13 mouse cellular contexts compared by ENCODE assay signal in genomic region chr8:26939028-26939427, GRCm38 (mm10). TPM values are rescaled to one million over a fixed set of nuclear protein-coding genes. Genes with fewer than 3 reads are reported as not detected.
A peak's percentile ranks its signal among the peaks of the same experiment; 100 is the strongest.
DNase-seq lines count a peak whose midpoint lies in the region; ATAC-seq and TF ChIP-seq lines count a peak whose summit lies in the region.
"Had no signal": no experiment of that assay in that cellular context is flagged by ENCODE, and none has a peak within 500 bp of the region (broad histone marks: within the 10 kb centered on the region; RNA-seq: fewer than 3 reads in every experiment).

No protein-coding gene starts in this region.

- H3K9ac ChIP-seq in hindbrain, postnatal 0 days (replicated peaks; ENCODE audit: low read length), result no peak overlapping the region
- H3K9ac ChIP-seq in hindbrain, embryonic 16.5 days (ENCODE audit: low read depth, low read length), result no peak overlapping the region
- H3K9ac ChIP-seq: heart, embryonic 13.5 days had no signal

- no peak overlapping the region for H3K4me3 ChIP-seq in hindbrain, postnatal 0 days (ENCODE audit: low read length)
- H3K4me3 ChIP-seq in hindbrain, embryonic 16.5 days (ENCODE audit: low read length), result no peak overlapping the region
- H3K4me3 ChIP-seq in bone marrow, adult 2 months (replicated peaks; ENCODE audit: control insufficient read depth, low read depth, low read length), result no peak overlapping the region
- H3K4me3 ChIP-seq: forebrain, embryonic 10.5 days; heart, embryonic 13.5 days; megakaryocyte, embryonic 14.5 days had no signal

- no peaks in the 10 kb centered on the region for H3K36me3 ChIP-seq in hindbrain, postnatal 0 days (ENCODE audit: insufficient read depth, low read length)
- no peaks in the 10 kb centered on the region for H3K36me3 ChIP-seq in hindbrain, embryonic 16.5 days (ENCODE audit: control insufficient read depth, insufficient read depth, low read length)
- H3K36me3 ChIP-seq: forebrain, embryonic 10.5 days; heart, embryonic 13.5 days had no signal

- peak; percentile 29; the same call in 1 of the 2 replicates for TF ChIP-seq CTCF in hindbrain, postnatal 0 days (IDR thresholded peaks at IDR 0.05; ENCODE audit: low read depth)
- TF ChIP-seq CTCF in bone marrow, adult 2 months (IDR thresholded peaks at IDR 0.05; ENCODE audit: control insufficient read depth, insufficient read depth, low read length), result peak; percentile 33; the same call in 1 of the 2 replicates

- no peak for ATAC-seq in hindbrain, postnatal 0 days
- no peak for ATAC-seq in hindbrain, embryonic 16.5 days

- no peaks in the 10 kb centered on the region for H3K9me3 ChIP-seq in hindbrain, postnatal 0 days (ENCODE audit: low read length)
- no peaks in the 10 kb centered on the region for H3K9me3 ChIP-seq in hindbrain, embryonic 16.5 days (ENCODE audit: control insufficient read depth, low read length)
- H3K9me3 ChIP-seq: forebrain, embryonic 10.5 days; heart, embryonic 13.5 days had no signal

- no peaks in the 10 kb centered on the region for H3K4me1 ChIP-seq in hindbrain, postnatal 0 days (ENCODE audit: insufficient read depth, low read length)
- H3K4me1 ChIP-seq in hindbrain, embryonic 16.5 days (ENCODE audit: control insufficient read depth, insufficient read depth, low read depth, low read length), result no peaks in the 10 kb centered on the region
- H3K4me1 ChIP-seq in bone marrow, adult 2 months (ENCODE audit: control insufficient read depth, insufficient read depth, low read length), result no peaks in the 10 kb centered on the region
- H3K4me1 ChIP-seq: forebrain, embryonic 10.5 days; heart, embryonic 13.5 days; megakaryocyte, embryonic 14.5 days had no signal

- no peak for DNase-seq in hindbrain, postnatal 0 days (ENCODE audit: low spot score)
- peak; percentile 12 for DNase-seq in right cerebral cortex, postnatal 14 days
- DNase-seq in right cerebral cortex, postnatal 36 days (ENCODE audit: low spot score in 2 of 2), result no peak
- DNase-seq in testis, postnatal 14 days (ENCODE audit: low spot score), result peak; percentile 37
- DNase-seq in frontal cortex, adult 2 months (ENCODE audit: extremely low spot score in 1 of 2, low spot score in 1 of 2), result no peak
- DNase-seq: embryo, embryonic 11 days; right cerebral cortex, postnatal 25 days; thymus, adult 18-20 months had no signal

- H3K27me3 ChIP-seq in hindbrain, postnatal 0 days (ENCODE audit: insufficient read depth, low read length), result no peaks in the 10 kb centered on the region
- H3K27me3 ChIP-seq in hindbrain, embryonic 16.5 days (replicated peaks; ENCODE audit: control insufficient read depth, insufficient read depth, low read length), result no peaks in the 10 kb centered on the region
- H3K27me3 ChIP-seq: heart, embryonic 13.5 days; megakaryocyte, embryonic 14.5 days had no signal

- no peak overlapping the region for H3K4me2 ChIP-seq in hindbrain, postnatal 0 days (ENCODE audit: low read depth, low read length)
- H3K4me2 ChIP-seq in hindbrain, embryonic 16.5 days (ENCODE audit: low read length), result no peak overlapping the region
- H3K4me2 ChIP-seq: heart, embryonic 13.5 days had no signal

- TF ChIP-seq POLR2A in bone marrow, adult 2 months (IDR thresholded peaks at IDR 0.05; ENCODE audit: borderline replicate concordance, control insufficient read depth, low read depth, low read length), result no peak

- no peak overlapping the region for H3K27ac ChIP-seq in hindbrain, postnatal 0 days
- H3K27ac ChIP-seq in hindbrain, embryonic 16.5 days (ENCODE audit: low read depth, low read length), result no peak overlapping the region
- H3K27ac ChIP-seq in bone marrow, adult 2 months (ENCODE audit: control insufficient read depth, insufficient read depth, low read depth, low read length, poor library complexity), result no peak overlapping the region
- H3K27ac ChIP-seq: forebrain, embryonic 10.5 days; heart, embryonic 13.5 days had no signal

- WGBS in hindbrain, postnatal 0 days, result 88% methylated on average over 7 of the region's 7 CpGs
- 88% methylated on average over 7 of the region's 7 CpGs for WGBS in hindbrain, embryonic 16.5 days
- WGBS in bone marrow, adult 2 months, result 94% methylated on average over 7 of the region's 7 CpGs

RNA-seq across cellular contexts. Expression of gene Zfp703, which starts 38.1 kb away (rescaled TPM):
- 19.0 and 24.0 TPM in 2 replicates for total RNA-seq in hindbrain, postnatal 0 days (2014; rRNA removed)
- 14.6 and 17.8 TPM in 2 replicates for polyA plus RNA-seq in hindbrain, postnatal 0 days (2015; fragmentation: Nextera tagmentation; extraction: Ambion mirVana)
- polyA plus RNA-seq in hindbrain, embryonic 16.5 days (2015; fragmentation: Nextera tagmentation; extraction: Ambion mirVana), result 14.8 and 16.5 TPM in 2 replicates
- polyA plus RNA-seq in bone marrow, adult 2 months (2011; ENCODE audit: insufficient read depth, insufficient read length, low replicate concordance, missing spikeins), result 6.9 and 7.6 TPM in 2 replicates
- polyA plus RNA-seq in frontal cortex, adult 2 months (2012; rRNA removed), result 21.5 and 22.3 TPM in 2 replicates

Comparison
In these comparisons a context has a peak if more than half of its experiments do, and no peak if none do; other contexts are left out.
1. DNase-seq: peak in right cerebral cortex, postnatal 14 days (single experiment) and testis, postnatal 14 days (single experiment); none in hindbrain, postnatal 0 days (single experiment), right cerebral cortex, postnatal 36 days (0 of 2) and frontal cortex, adult 2 months (0 of 2).